Mouse (Mus musculus) bone marrow, adult 2 months (tissue): Measurements from ENCODE around the gene Gm20431.

Source experiments
- CTCF ChIP-seq: fragments of 200-500 bp; IDR thresholded peaks from 2 replicates; pipeline ENCODE4 v1.5.1; 2011; ENCODE audit warnings: low read length, control low read depth; ENCODE audit not compliant: control insufficient read depth, insufficient read depth
- POLR2A ChIP-seq: fragments of 200-500 bp; IDR thresholded peaks from 2 replicates; pipeline ENCODE4 v1.6.1; 2011; ENCODE audit warnings: low read depth, mild to moderate bottlenecking, control low read depth, low read length, borderline replicate concordance; ENCODE audit not compliant: control insufficient read depth

- TF ChIP-seq POLR2A (no peak), CTCF (no peak)
Observed at GRCm38 (mm10) chr2:167578521-167578920, 82.8 kb downstream of the Gm20431 start.
